Mouse (Mus musculus): ENCODE measurements around the gene Rgn. TPM values are rescaled to one million over a fixed set of nuclear protein-coding genes. Genes with fewer than 3 reads are reported as not detected.

The Rgn gene
- polyA plus RNA-seq, 1 experiment from 2014 or later, result 10.9 TPM

DNA sequence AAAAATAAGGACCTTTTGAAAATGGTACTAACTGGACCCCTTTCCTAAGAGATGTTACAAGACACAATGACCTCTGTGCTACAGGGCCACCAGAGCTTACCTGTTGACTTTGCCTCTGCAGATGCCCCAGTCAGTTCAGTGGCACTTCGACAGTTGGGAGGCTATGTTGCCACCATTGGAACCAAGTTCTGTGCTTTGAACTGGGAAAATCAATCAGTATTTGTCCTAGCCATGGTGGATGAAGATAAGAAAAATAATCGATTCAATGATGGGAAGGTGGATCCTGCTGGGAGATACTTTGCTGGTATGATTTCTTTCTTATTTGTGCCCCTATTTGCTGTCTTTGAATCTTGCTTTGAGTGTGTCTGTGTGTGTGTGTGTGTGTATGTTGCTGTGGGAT lies 2.6 kb downstream of the Rgn start:
- 78% methylated on average over 2 of the region's 2 CpGs for WGBS

GRCm38 (mm10) chrX:20561846-20562245 lies 12.3 kb downstream of the Rgn start:
- H3K9me3 ChIP-seq (ENCODE audit: control insufficient read depth, low read length), result no peaks in the 10 kb centered on the region
- WGBS, result 41% methylated on average over 1 of the region's 1 CpGs
- no peak overlapping the region for H3K4me3 ChIP-seq (ENCODE audit: low read depth, low read length)
- no peak for ATAC-seq (replicated peaks; ENCODE audit: low FRiP score, low TSS enrichment, low read depth)
- no peak overlapping the region for H3K4me2 ChIP-seq (ENCODE audit: low read length)
- H3K4me1 ChIP-seq (replicated peaks; ENCODE audit: control insufficient read depth, insufficient read depth, low read length), result no peaks in the 10 kb centered on the region
- DNase-seq (ENCODE audit: low spot score), result no peak
- no peaks in the 10 kb centered on the region for H3K36me3 ChIP-seq (ENCODE audit: control insufficient read depth, insufficient read depth, low read length)
- no peak overlapping the region for H3K27ac ChIP-seq (ENCODE audit: low read depth)
- no peaks in the 10 kb centered on the region for H3K27me3 ChIP-seq (replicated peaks; ENCODE audit: control insufficient read depth, insufficient read depth, low read length)
- no peak overlapping the region for H3K9ac ChIP-seq (ENCODE audit: low read length)

More for the DNA sequence above, 2.6 kb downstream of the Rgn start:
- Histone ChIP-seq H3K36me3 (ENCODE audit: control insufficient read depth, insufficient read depth, low read length) (no peaks in the 10 kb centered on the region), H3K27ac (ENCODE audit: low read depth) (no peak overlapping the region), H3K4me3 (ENCODE audit: low read depth, low read length) (no peak overlapping the region), H3K9ac (ENCODE audit: low read length) (no peak overlapping the region), H3K4me2 (ENCODE audit: low read length) (no peak overlapping the region), H3K27me3 (replicated peaks; ENCODE audit: control insufficient read depth, insufficient read depth, low read length) (no peaks in the 10 kb centered on the region), H3K4me1 (replicated peaks; ENCODE audit: control insufficient read depth, insufficient read depth, low read length) (no peaks in the 10 kb centered on the region), H3K9me3 (ENCODE audit: control insufficient read depth, low read length) (no peaks in the 10 kb centered on the region)
- ATAC-seq (replicated peaks; ENCODE audit: low FRiP score, low TSS enrichment, low read depth), result no peak
- no peak for DNase-seq (ENCODE audit: low spot score)

- Histone ChIP-seq H3K4me3 (ENCODE audit: low read depth, low read length) (no peak overlapping the region), H3K27ac (ENCODE audit: low read depth) (no peak overlapping the region), H3K9me3 (ENCODE audit: control insufficient read depth, low read length) (no peaks in the 10 kb centered on the region), H3K4me1 (replicated peaks; ENCODE audit: control insufficient read depth, insufficient read depth, low read length) (no peaks in the 10 kb centered on the region), H3K9ac (ENCODE audit: low read length) (no peak overlapping the region), H3K27me3 (replicated peaks; ENCODE audit: control insufficient read depth, insufficient read depth, low read length) (no peaks in the 10 kb centered on the region), H3K4me2 (ENCODE audit: low read length) (no peak overlapping the region), H3K36me3 (ENCODE audit: control insufficient read depth, insufficient read depth, low read length) (no peaks in the 10 kb centered on the region)
- WGBS, result 72% methylated on average over 4 of the region's 4 CpGs
- ATAC-seq (replicated peaks; ENCODE audit: low FRiP score, low TSS enrichment, low read depth) (no peak), DNase-seq (ENCODE audit: low spot score) (no peak)
Observed at GRCm38 (mm10) chrX:20563941-20564340, 14.4 kb downstream of the Rgn start.

DNA sequence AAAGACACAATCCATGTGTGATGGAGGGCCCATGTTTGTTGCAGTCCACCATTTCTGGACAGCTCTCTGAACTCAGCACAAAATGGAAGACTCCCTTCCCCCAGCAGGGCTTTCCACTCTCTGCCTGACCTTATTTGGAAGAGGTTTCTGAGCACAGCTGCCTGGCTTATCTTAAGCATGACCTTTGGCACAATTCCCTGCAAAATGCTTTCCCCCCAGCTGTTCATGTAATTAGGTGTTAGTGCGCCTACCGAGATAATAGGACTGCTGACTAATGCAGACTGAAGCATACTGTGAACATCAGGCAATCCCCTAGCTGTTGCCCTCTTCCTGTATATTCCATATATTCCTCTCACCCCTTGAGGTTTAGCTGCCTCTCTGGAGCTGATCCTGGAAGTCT lies 21.4 kb downstream of the Rgn start:
- DNase-seq (ENCODE audit: low spot score) (no peak), ATAC-seq (replicated peaks; ENCODE audit: low FRiP score, low TSS enrichment, low read depth) (peak; percentile 70)
- Histone ChIP-seq H3K27me3 (replicated peaks; ENCODE audit: control insufficient read depth, insufficient read depth, low read length) (no peaks in the 10 kb centered on the region), H3K4me2 (ENCODE audit: low read length) (no peak overlapping the region), H3K27ac (ENCODE audit: low read depth) (no peak overlapping the region), H3K9me3 (ENCODE audit: control insufficient read depth, low read length) (no peaks in the 10 kb centered on the region), H3K9ac (ENCODE audit: low read length) (no peak overlapping the region), H3K4me3 (ENCODE audit: low read depth, low read length) (no peak overlapping the region), H3K36me3 (ENCODE audit: control insufficient read depth, insufficient read depth, low read length) (no peaks in the 10 kb centered on the region), H3K4me1 (replicated peaks; ENCODE audit: control insufficient read depth, insufficient read depth, low read length) (no peaks in the 10 kb centered on the region)
- 25% methylated on average over 2 of the region's 2 CpGs for WGBS

- Histone ChIP-seq H3K27ac (ENCODE audit: low read depth) (no peak overlapping the region), H3K4me2 (ENCODE audit: low read length) (no peak overlapping the region)
Observed at GRCm38 (mm10) chrX:20572683-20573082, 23.1 kb downstream of the Rgn start.

DNA sequence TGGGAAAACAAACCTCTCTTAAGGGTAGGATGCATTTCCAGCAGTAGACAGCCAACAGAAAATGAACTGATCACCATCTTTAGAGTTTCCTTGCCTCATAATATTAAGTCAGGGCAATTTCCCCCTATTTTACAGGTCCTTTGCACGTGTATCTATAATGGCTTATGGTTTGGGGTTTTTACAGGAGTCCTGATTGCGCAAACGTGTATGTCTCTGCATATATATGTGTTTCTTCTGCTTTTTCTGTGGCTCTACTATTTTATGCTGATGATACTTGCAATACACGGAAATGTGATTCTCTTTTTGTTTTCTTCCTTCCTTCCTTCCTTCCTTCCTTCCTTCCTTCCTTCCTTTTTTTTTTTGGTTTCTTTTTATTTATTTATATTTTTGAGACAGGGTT lies 24.3 kb downstream of the Rgn start:
- Histone ChIP-seq H3K4me3 (ENCODE audit: low read depth, low read length) (no peak overlapping the region), H3K27ac (ENCODE audit: low read depth) (no peak overlapping the region), H3K4me1 (replicated peaks; ENCODE audit: control insufficient read depth, insufficient read depth, low read length) (no peaks in the 10 kb centered on the region), H3K9ac (ENCODE audit: low read length) (no peak overlapping the region), H3K9me3 (ENCODE audit: control insufficient read depth, low read length) (no peaks in the 10 kb centered on the region), H3K27me3 (replicated peaks; ENCODE audit: control insufficient read depth, insufficient read depth, low read length) (no peaks in the 10 kb centered on the region), H3K4me2 (ENCODE audit: low read length) (no peak overlapping the region), H3K36me3 (ENCODE audit: control insufficient read depth, insufficient read depth, low read length) (no peaks in the 10 kb centered on the region)
- no peak for DNase-seq (ENCODE audit: low spot score)
- 84% methylated on average over 4 of the region's 4 CpGs for WGBS
- ATAC-seq (replicated peaks; ENCODE audit: low FRiP score, low TSS enrichment, low read depth), result no peak

More at GRCm38 (mm10) chrX:20572683-20573082, 23.1 kb downstream of the Rgn start:
- no peaks in the 10 kb centered on the region for H3K36me3 ChIP-seq (ENCODE audit: control insufficient read depth, insufficient read depth, low read length)
- WGBS, result 65% methylated on average over 9 of the region's 9 CpGs
- no peak overlapping the region for H3K9ac ChIP-seq (ENCODE audit: low read length)
- H3K27me3 ChIP-seq (replicated peaks; ENCODE audit: control insufficient read depth, insufficient read depth, low read length), result no peaks in the 10 kb centered on the region
- no peaks in the 10 kb centered on the region for H3K4me1 ChIP-seq (replicated peaks; ENCODE audit: control insufficient read depth, insufficient read depth, low read length)
- no peak for DNase-seq (ENCODE audit: low spot score)
- H3K9me3 ChIP-seq (ENCODE audit: control insufficient read depth, low read length), result no peaks in the 10 kb centered on the region
- ATAC-seq (replicated peaks; ENCODE audit: low FRiP score, low TSS enrichment, low read depth), result no peak
- H3K4me3 ChIP-seq (ENCODE audit: low read depth, low read length), result no peak overlapping the region

- H3K27me3 ChIP-seq (replicated peaks; ENCODE audit: control insufficient read depth, insufficient read depth, low read length), result no peaks in the 10 kb centered on the region
- ATAC-seq (replicated peaks; ENCODE audit: low FRiP score, low TSS enrichment, low read depth) (no peak), DNase-seq (ENCODE audit: low spot score) (no peak)
- H3K36me3 ChIP-seq (ENCODE audit: control insufficient read depth, insufficient read depth, low read length), result no peaks in the 10 kb centered on the region
- H3K4me2 ChIP-seq (ENCODE audit: low read length), result no peak overlapping the region
- H3K27ac ChIP-seq (ENCODE audit: low read depth), result no peak overlapping the region
- WGBS, result 18% methylated on average over 4 of the region's 4 CpGs
- H3K4me3 ChIP-seq (ENCODE audit: low read depth, low read length), result no peak overlapping the region
- H3K4me1 ChIP-seq (replicated peaks; ENCODE audit: control insufficient read depth, insufficient read depth, low read length), result no peaks in the 10 kb centered on the region
- H3K9ac ChIP-seq (ENCODE audit: low read length), result no peak overlapping the region
- H3K9me3 ChIP-seq (ENCODE audit: control insufficient read depth, low read length), result no peaks in the 10 kb centered on the region
Observed at GRCm38 (mm10) chrX:20587968-20588367, 38.4 kb downstream of the Rgn start.

DNA sequence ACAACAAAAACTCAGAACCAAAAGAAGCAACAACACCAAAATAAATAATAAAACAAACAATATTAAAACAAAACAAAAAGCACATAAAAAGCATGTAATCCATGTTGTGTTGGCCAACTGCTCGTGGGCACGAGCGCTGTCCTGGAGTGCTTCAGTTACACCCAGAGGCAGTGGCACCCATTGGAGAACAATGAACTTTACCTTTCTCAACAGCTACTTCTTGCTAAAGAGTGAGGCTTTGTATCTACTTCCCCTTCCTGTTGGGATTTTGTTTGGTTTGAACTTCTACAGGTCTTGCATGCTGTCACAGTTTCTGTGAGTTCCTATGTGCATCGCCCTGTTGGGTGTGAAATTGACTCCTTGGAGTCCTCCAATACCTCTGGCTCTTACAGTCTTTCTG lies 58.9 kb downstream of the Rgn start:
- Histone ChIP-seq H3K9ac (ENCODE audit: low read length) (no peak overlapping the region), H3K9me3 (ENCODE audit: control insufficient read depth, low read length) (no peaks in the 10 kb centered on the region), H3K4me2 (ENCODE audit: low read length) (no peak overlapping the region), H3K27ac (ENCODE audit: low read depth) (no peak overlapping the region), H3K4me3 (ENCODE audit: low read depth, low read length) (no peak overlapping the region), H3K36me3 (ENCODE audit: control insufficient read depth, insufficient read depth, low read length) (no peaks in the 10 kb centered on the region), H3K4me1 (replicated peaks; ENCODE audit: control insufficient read depth, insufficient read depth, low read length) (no peaks in the 10 kb centered on the region), H3K27me3 (replicated peaks; ENCODE audit: control insufficient read depth, insufficient read depth, low read length) (no peaks in the 10 kb centered on the region)
- WGBS, result 88% methylated on average over 4 of the region's 4 CpGs
- no peak for DNase-seq (ENCODE audit: low spot score)
- ATAC-seq (replicated peaks; ENCODE audit: low FRiP score, low TSS enrichment, low read depth), result no peak
